23 mouse cellular contexts compared by ENCODE assay signal in genomic region chr19:55594451-55594850, GRCm38 (mm10).
"Had no signal": no experiment of that assay in that cellular context is flagged by ENCODE, and none has a peak within 500 bp of the region (broad histone marks: within the 10 kb centered on the region; RNA-seq: fewer than 3 reads in every experiment).

No protein-coding gene starts in this region.

- H3K27me3 ChIP-seq: liver, embryonic 13.5 days; liver, embryonic 15.5 days had no signal

- H3K36me3 ChIP-seq: heart, embryonic 10.5 days; heart, embryonic 12.5 days; hindbrain, embryonic 10.5 days; hindbrain, embryonic 15.5 days; kidney, embryonic 15.5 days; limb, embryonic 12.5 days; liver, embryonic 13.5 days; liver, embryonic 15.5 days had no signal

- H3K27ac ChIP-seq: gastrocnemius, adult 2 months; hindbrain, embryonic 10.5 days; hindbrain, embryonic 15.5 days; hindbrain, postnatal 0 days; kidney, postnatal 0 days had no signal

- H3K4me2 ChIP-seq: heart, embryonic 12.5 days; liver, embryonic 13.5 days; liver, embryonic 15.5 days had no signal

- H3K9me3 ChIP-seq: heart, embryonic 10.5 days; heart, embryonic 12.5 days; hindbrain, embryonic 15.5 days; kidney, embryonic 15.5 days; limb, embryonic 12.5 days; liver, embryonic 13.5 days; liver, embryonic 15.5 days had no signal

- H3K9ac ChIP-seq: forebrain, postnatal 0 days; heart, embryonic 12.5 days; hindbrain, embryonic 15.5 days; kidney, embryonic 15.5 days; limb, embryonic 12.5 days; liver, embryonic 13.5 days; liver, embryonic 15.5 days had no signal

- DNase-seq: forebrain, postnatal 0 days; gastrocnemius, adult 2 months; gastrocnemius, postnatal 10 days; gastrocnemius, postnatal 25 days; kidney, adult 11 months; kidney, adult 2 months; kidney, adult 9 months; kidney, postnatal 14 days; kidney, postnatal 36 days; layer of hippocampus, adult 9-11 months; layer of hippocampus, postnatal 36 days; left cerebral cortex, postnatal 4 days; liver; liver, embryonic 13.5 days had no signal

- H3K4me3 ChIP-seq: gastrocnemius, adult 2 months; heart, embryonic 10.5 days; heart, embryonic 12.5 days; hindbrain, embryonic 10.5 days; hindbrain, embryonic 15.5 days; kidney, embryonic 15.5 days; limb, embryonic 12.5 days; liver, embryonic 13.5 days; liver, embryonic 15.5 days had no signal
